Mouse (Mus musculus): ENCODE measurements around the gene Tbc1d20. TPM values are rescaled to one million over a fixed set of nuclear protein-coding genes. Genes with fewer than 3 reads are reported as not detected.

Gene Tbc1d20
- total and polyA plus RNA-seq, 3 experiments = 15.7 to 45.8 (median 35.8) TPM

GRCm38 (mm10) chr2:152337591-152338212, 44.1 kb downstream of the Tbc1d20 start:
- no peak for ATAC-seq (ENCODE audit: extremely low read depth, insufficient number of reproducible peaks, low FRiP score, poor library complexity, severe bottlenecking)
- TF ChIP-seq POLR2AphosphoS5 (IDR thresholded peaks at IDR 0.05; ENCODE audit: insufficient replicate concordance, low read depth, low read length) = no peak
- TF ChIP-seq TAL1 (conservative IDR thresholded peaks at IDR 0.05; ENCODE audit: low read depth, low read length) = no peak
- no peak for TF ChIP-seq GATA1 (IDR thresholded peaks at IDR 0.05; ENCODE audit: borderline replicate concordance, low read length)
- TF ChIP-seq CTCF (IDR thresholded peaks at IDR 0.05; ENCODE audit: low read depth, low read length) = no peak
- TF ChIP-seq GATA2 (IDR thresholded peaks at IDR 0.05; ENCODE audit: borderline replicate concordance, low read depth, low read length) = no peak
- H3K9me3 ChIP-seq (replicated peaks) = no peaks in the 10 kb centered on the region
- H3K27me3 ChIP-seq (ENCODE audit: insufficient read depth, low read length) = no peaks in the 10 kb centered on the region
- no peak for DNase-seq (ENCODE audit: low spot score)
- H3K36me3 ChIP-seq (replicated peaks) = peaks cover 58% of the 10 kb centered on the region
- no peak overlapping the region for H3K4me3 ChIP-seq (ENCODE audit: low read depth, low read length)
- peaks cover 63% of the 10 kb centered on the region for H3K4me1 ChIP-seq (ENCODE audit: insufficient read depth, low read depth, low read length)

- ATAC-seq (ENCODE audit: extremely low read depth, insufficient number of reproducible peaks, low FRiP score, poor library complexity, severe bottlenecking) = no peak
- Histone ChIP-seq H3K4me3 (ENCODE audit: low read depth, low read length) (no peak overlapping the region), H3K4me1 (ENCODE audit: insufficient read depth, low read depth, low read length) (peaks cover 63% of the 10 kb centered on the region), H3K36me3 (replicated peaks) (peaks cover 61% of the 10 kb centered on the region), H3K9me3 (replicated peaks) (no peaks in the 10 kb centered on the region), H3K27me3 (ENCODE audit: insufficient read depth, low read length) (no peaks in the 10 kb centered on the region)
- TF ChIP-seq POLR2AphosphoS5 (IDR thresholded peaks at IDR 0.05; ENCODE audit: insufficient replicate concordance, low read depth, low read length) (no peak), TAL1 (conservative IDR thresholded peaks at IDR 0.05; ENCODE audit: low read depth, low read length) (no peak), GATA2 (IDR thresholded peaks at IDR 0.05; ENCODE audit: borderline replicate concordance, low read depth, low read length) (no peak), GATA1 (IDR thresholded peaks at IDR 0.05; ENCODE audit: borderline replicate concordance, low read length) (no peak), CTCF (IDR thresholded peaks at IDR 0.05; ENCODE audit: low read depth, low read length) (no peak)
- DNase-seq (ENCODE audit: low spot score) = no peak
Measured at GRCm38 (mm10) chr2:152338319-152338718, 44.7 kb downstream of the Tbc1d20 start.

GRCm38 (mm10) chr2:152339631-152340179, 46.1 kb downstream of the Tbc1d20 start:
- Histone ChIP-seq H3K4me3 (ENCODE audit: low read depth, low read length) (no peak overlapping the region), H3K36me3 (replicated peaks) (peaks cover 61% of the 10 kb centered on the region), H3K9me3 (replicated peaks) (no peaks in the 10 kb centered on the region), H3K27me3 (ENCODE audit: insufficient read depth, low read length) (no peaks in the 10 kb centered on the region), H3K4me1 (ENCODE audit: insufficient read depth, low read depth, low read length) (peaks cover 59% of the 10 kb centered on the region)
- ATAC-seq (ENCODE audit: extremely low read depth, insufficient number of reproducible peaks, low FRiP score, poor library complexity, severe bottlenecking) (no peak), DNase-seq (ENCODE audit: low spot score) (no peak)
- no peak for TF ChIP-seq GATA2 (IDR thresholded peaks at IDR 0.05; ENCODE audit: borderline replicate concordance, low read depth, low read length)
- no peak for TF ChIP-seq TAL1 (conservative IDR thresholded peaks at IDR 0.05; ENCODE audit: low read depth, low read length)
- TF ChIP-seq CTCF (IDR thresholded peaks at IDR 0.05; ENCODE audit: low read depth, low read length) = no peak
- TF ChIP-seq GATA1 (IDR thresholded peaks at IDR 0.05; ENCODE audit: borderline replicate concordance, low read length) = no peak
- TF ChIP-seq POLR2AphosphoS5 (IDR thresholded peaks at IDR 0.05; ENCODE audit: insufficient replicate concordance, low read depth, low read length) = no peak

- H3K27me3 ChIP-seq (ENCODE audit: insufficient read depth, low read length) = no peaks in the 10 kb centered on the region
- H3K36me3 ChIP-seq (replicated peaks) = peaks cover 36% of the 10 kb centered on the region
- DNase-seq (ENCODE audit: low spot score) = peak; percentile 83
- no peaks in the 10 kb centered on the region for H3K9me3 ChIP-seq (replicated peaks)
- peak; percentile 52 for ATAC-seq (ENCODE audit: extremely low read depth, insufficient number of reproducible peaks, low FRiP score, poor library complexity, severe bottlenecking)
- TF ChIP-seq CTCF (IDR thresholded peaks at IDR 0.05; ENCODE audit: low read depth, low read length) (peak; percentile 14; the same call in 1 of the 2 replicates), POLR2AphosphoS5 (IDR thresholded peaks at IDR 0.05; ENCODE audit: insufficient replicate concordance, low read depth, low read length) (no peak), TAL1 (conservative IDR thresholded peaks at IDR 0.05; ENCODE audit: low read depth, low read length) (no peak), GATA2 (IDR thresholded peaks at IDR 0.05; ENCODE audit: borderline replicate concordance, low read depth, low read length) (no peak), GATA1 (IDR thresholded peaks at IDR 0.05; ENCODE audit: borderline replicate concordance, low read length) (no peak)
- peaks cover 67% of the 10 kb centered on the region for H3K4me1 ChIP-seq (ENCODE audit: insufficient read depth, low read depth, low read length)
- peak within 1 kb of the TSS; percentile 82 for H3K4me3 ChIP-seq (ENCODE audit: low read depth, low read length)
Measured at GRCm38 (mm10) chr2:152343329-152344213, 49.9 kb downstream of the Tbc1d20 start, which contains the start of gene Trib3. Trib3 (minus strand) TSS chr2:152344032.

GRCm38 (mm10) chr2:152344361-152344760, 50.7 kb downstream of the Tbc1d20 start:
- no peaks in the 10 kb centered on the region for H3K9me3 ChIP-seq (replicated peaks)
- peaks cover 74% of the 10 kb centered on the region for H3K4me1 ChIP-seq (ENCODE audit: insufficient read depth, low read depth, low read length)
- H3K4me3 ChIP-seq (ENCODE audit: low read depth, low read length) = peak overlapping the region; percentile 82
- ATAC-seq (ENCODE audit: extremely low read depth, insufficient number of reproducible peaks, low FRiP score, poor library complexity, severe bottlenecking) = no peak
- TF ChIP-seq GATA2 (IDR thresholded peaks at IDR 0.05; ENCODE audit: borderline replicate concordance, low read depth, low read length) (no peak), GATA1 (IDR thresholded peaks at IDR 0.05; ENCODE audit: borderline replicate concordance, low read length) (no peak), CTCF (IDR thresholded peaks at IDR 0.05; ENCODE audit: low read depth, low read length) (no peak), TAL1 (conservative IDR thresholded peaks at IDR 0.05; ENCODE audit: low read depth, low read length) (no peak), POLR2AphosphoS5 (IDR thresholded peaks at IDR 0.05; ENCODE audit: insufficient replicate concordance, low read depth, low read length) (no peak)
- no peak for DNase-seq (ENCODE audit: low spot score)
- no peaks in the 10 kb centered on the region for H3K27me3 ChIP-seq (ENCODE audit: insufficient read depth, low read length)
- H3K36me3 ChIP-seq (replicated peaks) = peaks cover 28% of the 10 kb centered on the region

GRCm38 (mm10) chr2:152344909-152345308, 51.3 kb downstream of the Tbc1d20 start:
- TF ChIP-seq TAL1 (conservative IDR thresholded peaks at IDR 0.05; ENCODE audit: low read depth, low read length) = no peak
- Histone ChIP-seq H3K27me3 (ENCODE audit: insufficient read depth, low read length) (no peaks in the 10 kb centered on the region), H3K4me1 (ENCODE audit: insufficient read depth, low read depth, low read length) (peaks cover 76% of the 10 kb centered on the region), H3K36me3 (replicated peaks) (peaks cover 22% of the 10 kb centered on the region), H3K9me3 (replicated peaks) (no peaks in the 10 kb centered on the region), H3K4me3 (ENCODE audit: low read depth, low read length) (no peak overlapping the region)
- DNase-seq (ENCODE audit: low spot score) = no peak
- no peak for ATAC-seq (ENCODE audit: extremely low read depth, insufficient number of reproducible peaks, low FRiP score, poor library complexity, severe bottlenecking)

Data from G1E (cell line).